Mouse (Mus musculus) layer of hippocampus, adult 2 months (tissue): ENCODE data around the gene Zfp74. TPM values are rescaled to one million over a fixed set of nuclear protein-coding genes. Genes with fewer than 3 reads are reported as not detected.
A peak's percentile ranks its signal among the peaks of the same experiment; 100 is the strongest.

Experiments
- DNase-seq, 2 experiments: peaks; one replicate each; pipeline ENCODE4 v3.0.0; 2022; ENCODE audit warnings: low spot score in 2 of 2
- H3K27ac ChIP-seq: fragments of 200-600 bp; 2 replicates; pipeline ENCODE4 v1.8.1; 2022
- H3K4me3 ChIP-seq: fragments of 200-600 bp; 2 replicates; pipeline ENCODE4 v1.8.1; 2022; ENCODE audit warnings: mild to moderate bottlenecking
- CTCF ChIP-seq: fragments of 200-600 bp; conservative IDR thresholded peaks from 2 replicates; pipeline ENCODE4 v1.8.1; 2022; ENCODE audit warnings: antibody characterized with exemption, mild to moderate bottlenecking, moderate library complexity
- total RNA-seq, 2 experiments: library from RNA; stranded (reverse); gene quantifications; 2 replicates each; pipeline ENCODE4 v1.2.3; 2021

The Zfp74 gene
- total RNA-seq, 2 experiments from 2014 or later, result 17.0 to 17.5 TPM

- no peak overlapping the region for H3K27ac ChIP-seq
- DNase-seq, result no peak
- TF ChIP-seq CTCF, result no peak
- H3K4me3 ChIP-seq, result no peak overlapping the region
These were observed 32.3 kb downstream of the Zfp74 start for GRCm38 (mm10) chr7:29921439-29922093.

- DNase-seq, result no peak
- no peak for TF ChIP-seq CTCF
These were observed 35.8 kb downstream of the Zfp74 start for GRCm38 (mm10) chr7:29918062-29918453.

GRCm38 (mm10) chr7:29917371-29918061, 36.4 kb downstream of the Zfp74 start:
- no peak for DNase-seq
- Histone ChIP-seq H3K4me3 (no peak overlapping the region), H3K27ac (no peak overlapping the region)
- TF ChIP-seq CTCF, result no peak

More at GRCm38 (mm10) chr7:29918062-29918453, 35.8 kb downstream of the Zfp74 start:
- H3K4me3 ChIP-seq, result no peak overlapping the region
- no peak overlapping the region for H3K27ac ChIP-seq

GRCm38 (mm10) chr7:29912172-29912571, 41.7 kb downstream of the Zfp74 start:
- DNase-seq, result no peak
- no peak overlapping the region for H3K4me3 ChIP-seq
- no peak overlapping the region for H3K27ac ChIP-seq
- TF ChIP-seq CTCF, result no peak

GRCm38 (mm10) chr7:29910252-29910651, 43.6 kb downstream of the Zfp74 start:
- TF ChIP-seq CTCF, result no peak
- DNase-seq, result no peak
- Histone ChIP-seq H3K27ac (no peak overlapping the region), H3K4me3 (no peak overlapping the region)

- DNase-seq, result peak; percentile 78 to 83
- 0 out of 2 replicates have a peak, but pooled peaks have one; percentile 3 for TF ChIP-seq CTCF
- peak within 1 kb of the TSS; percentile 76 for H3K4me3 ChIP-seq
- H3K27ac ChIP-seq, result peak within 1 kb of the TSS; percentile 98
These were observed 45.5 kb downstream of the Zfp74 start, which contains the start of gene Zfp383 for GRCm38 (mm10) chr7:29908130-29908950. Gene Zfp383 (plus strand): TSS chr7:29908223.

GRCm38 (mm10) chr7:29907206-29907605, 46.7 kb downstream of the Zfp74 start:
- peak overlapping the region; percentile 98 for H3K27ac ChIP-seq
- DNase-seq, result no peak
- peak overlapping the region; percentile 76 for H3K4me3 ChIP-seq
- TF ChIP-seq CTCF, result no peak

GRCm38 (mm10) chr7:29906682-29907058, 47.2 kb downstream of the Zfp74 start:
- Histone ChIP-seq H3K4me3 (peak overlapping the region; percentile 76), H3K27ac (peak overlapping the region; percentile 98)
- no peak for DNase-seq
- TF ChIP-seq CTCF, result no peak

- peak within 1 kb of the TSS; percentile 98 for H3K27ac ChIP-seq
- TF ChIP-seq CTCF, result peak; percentile 34
- peak; percentile 58 to 84 for DNase-seq
- peak within 1 kb of the TSS; percentile 76 for H3K4me3 ChIP-seq
These were observed 47.8 kb downstream of the Zfp74 start, which contains the start of gene Zfp27 for GRCm38 (mm10) chr7:29905966-29906681. Gene Zfp27 (minus strand): TSS chr7:29906572.

- H3K27ac ChIP-seq, result no peak overlapping the region
- no peak for TF ChIP-seq CTCF
- H3K4me3 ChIP-seq, result no peak overlapping the region
- no peak for DNase-seq
These were observed 49.8 kb downstream of the Zfp74 start for GRCm38 (mm10) chr7:29904101-29904500.

GRCm38 (mm10) chr7:29898351-29898750, 55.5 kb downstream of the Zfp74 start:
- H3K4me3 ChIP-seq, result no peak overlapping the region
- TF ChIP-seq CTCF, result peak; percentile 38; the same call in 1 of the 2 replicates
- H3K27ac ChIP-seq, result no peak overlapping the region
- DNase-seq, result no peak

- DNase-seq, result no peak
- H3K27ac ChIP-seq, result no peak overlapping the region
- no peak for TF ChIP-seq CTCF
- H3K4me3 ChIP-seq, result no peak overlapping the region
These were observed 61.1 kb downstream of the Zfp74 start for GRCm38 (mm10) chr7:29892756-29893155.
